Mouse (Mus musculus) hindbrain, embryonic 15.5 days (tissue): ENCODE measurements around the gene Iffo1. TPM values are rescaled to one million over a fixed set of nuclear protein-coding genes. Genes with fewer than 3 reads are reported as not detected.

ENCODE experiments used
- ATAC-seq: fragments of 200-750 bp; cut with Nextera tagmentation; 2 replicates; pipeline ENCODE4 v1.8.0; 2017; ENCODE audit warnings: low read depth, moderate number of reproducible peaks, moderate TSS enrichment; ENCODE audit not compliant: low FRiP score
- H3K27ac ChIP-seq: fragments of 300-500 bp; sonication (generic); replicated peaks from 2 replicates; pipeline ENCODE4 v1.5.1; 2015; ENCODE audit warnings: mild to moderate bottlenecking, inconsistent platforms
- H3K27me3 ChIP-seq: fragments of 300-500 bp; sonication (generic); 2 replicates; pipeline ENCODE4 v1.6.1; 2015; ENCODE audit warnings: control low read depth, inconsistent platforms
- H3K36me3 ChIP-seq: fragments of 300-500 bp; sonication (generic); 2 replicates; pipeline ENCODE4 v1.6.1; 2015; ENCODE audit warnings: control low read depth, inconsistent platforms
- H3K4me1 ChIP-seq: fragments of 300-500 bp; sonication (generic); replicated peaks from 2 replicates; pipeline ENCODE4 v1.6.1; 2015; ENCODE audit warnings: control low read depth, inconsistent platforms
- H3K4me2 ChIP-seq: fragments of 300-500 bp; sonication (generic); 2 replicates; pipeline ENCODE4 v1.6.1; 2015; ENCODE audit warnings: moderate library complexity, mild to moderate bottlenecking, inconsistent platforms
- H3K4me3 ChIP-seq: fragments of 300-500 bp; sonication (generic); 2 replicates; pipeline ENCODE4 v1.5.1; 2015; ENCODE audit warnings: mild to moderate bottlenecking, inconsistent platforms
- H3K9ac ChIP-seq: fragments of 300-500 bp; sonication (generic); 2 replicates; pipeline ENCODE4 v1.6.1; 2015; ENCODE audit warnings: inconsistent platforms
- H3K9me3 ChIP-seq: fragments of 300-500 bp; sonication (generic); 2 replicates; pipeline ENCODE4 v1.6.1; 2016; ENCODE audit warnings: control low read depth, inconsistent platforms
- WGBS: fragments of 180-500 bp; shearing (Covaris S2); methylation state at CpG from one replicate; pipeline ENCODE4 v1.1.7; 2015; 5-methylcytosine and 5-hydroxymethylcytosine counted together
- polyA plus RNA-seq: library from polyadenylated mRNA; unstranded; fragments of >200 nt; fragmentation: Nextera tagmentation; extraction: Ambion mirVana; gene quantifications from 2 replicates; pipeline ENCODE4 v1.2.1, GENCODE M21; 2015

Iffo1 gene
- polyA plus RNA-seq, 1 experiment from 2014 or later = 22.1 TPM

DNA sequence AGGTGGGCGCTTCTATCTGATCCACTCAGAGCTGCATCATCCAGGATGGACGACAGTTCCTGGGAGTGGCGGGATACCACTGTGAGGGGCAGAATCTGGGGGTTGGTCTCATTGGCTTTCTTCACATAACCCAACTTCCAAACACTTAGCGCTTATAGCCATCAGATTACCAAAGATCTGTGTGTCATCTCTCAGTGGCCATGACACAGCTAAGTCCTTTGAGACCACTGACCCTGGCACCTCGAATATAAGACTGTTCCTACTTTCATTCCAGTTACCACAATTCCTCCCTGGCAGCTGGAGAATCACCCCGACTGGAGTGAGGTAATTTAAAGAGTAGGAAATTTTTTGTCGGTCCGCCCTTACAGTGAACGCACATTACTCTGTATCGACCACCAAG is 41.2 kb downstream of the Iffo1 start:
- no peak for ATAC-seq
- no peaks in the 10 kb centered on the region for H3K9me3 ChIP-seq

GRCm38 (mm10) chr6:125190816-125191215 is 45.8 kb downstream of the Iffo1 start:
- Histone ChIP-seq H3K27me3 (no peaks in the 10 kb centered on the region), H3K4me1 (peaks cover 23% of the 10 kb centered on the region), H3K36me3 (peaks cover 35% of the 10 kb centered on the region), H3K4me2 (peak overlapping the region; percentile 94), H3K9ac (peak overlapping the region; percentile 74), H3K4me3 (peak overlapping the region; percentile 80), H3K9me3 (no peaks in the 10 kb centered on the region), H3K27ac (peak overlapping the region; percentile 100)
- ATAC-seq = no peak

More for the DNA sequence above, 41.2 kb downstream of the Iffo1 start:
- peaks cover 10% of the 10 kb centered on the region for H3K4me1 ChIP-seq
- no peak overlapping the region for H3K9ac ChIP-seq
- no peak overlapping the region for H3K4me2 ChIP-seq
- H3K4me3 ChIP-seq = no peak overlapping the region
- 96% methylated on average over 10 of the region's 10 CpGs for WGBS
- H3K27ac ChIP-seq = no peak overlapping the region
- peaks cover 57% of the 10 kb centered on the region for H3K36me3 ChIP-seq
- H3K27me3 ChIP-seq = no peaks in the 10 kb centered on the region

DNA sequence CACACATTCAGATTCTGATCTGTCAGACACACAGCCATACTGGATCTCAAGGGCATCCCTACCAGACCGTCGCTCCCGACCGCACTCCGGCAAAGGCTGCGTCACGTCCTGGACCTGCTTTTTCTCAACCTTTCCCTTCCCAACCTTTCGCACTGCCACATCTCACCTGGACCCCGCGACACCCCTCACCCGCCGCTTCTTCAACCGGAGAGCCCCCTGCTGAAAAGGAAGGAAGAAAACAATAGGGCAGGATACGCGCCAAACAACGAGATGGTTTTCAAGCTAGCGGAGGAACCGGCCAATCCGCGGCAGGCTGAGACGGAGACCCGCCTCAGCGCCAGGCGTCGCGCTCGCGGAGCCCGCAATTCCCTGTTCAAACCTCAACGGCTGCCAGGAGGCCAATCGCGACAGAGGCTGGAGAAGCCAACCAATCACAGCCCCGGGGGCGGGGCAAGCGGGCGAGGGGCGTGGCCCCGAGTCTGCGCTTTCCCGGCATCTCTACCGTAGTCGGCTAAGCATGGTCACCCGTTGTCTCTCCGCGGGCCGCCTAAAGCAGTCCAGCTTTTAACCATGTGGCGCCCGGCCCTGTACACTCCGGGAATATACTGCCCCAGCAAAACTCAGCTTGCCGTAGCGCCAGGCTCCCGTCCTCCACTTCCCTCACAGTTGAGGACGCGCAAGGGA is 46.4 kb downstream of the Iffo1 start, which contains the start of the genes Ncapd2 and Mrpl51:
Gene Ncapd2, minus strand, starts transcription at position 370 of the 684 bp plus-strand sequence.
Gene Mrpl51, plus strand, starts transcription at position 470 of the 684 bp plus-strand sequence.
- Histone ChIP-seq H3K27ac (peak within 1 kb of the TSS; percentile 100), H3K27me3 (no peaks in the 10 kb centered on the region), H3K4me2 (peak within 1 kb of the TSS; percentile 94), H3K36me3 (peaks cover 30% of the 10 kb centered on the region), H3K9me3 (no peaks in the 10 kb centered on the region), H3K4me3 (peak within 1 kb of the TSS; percentile 80), H3K4me1 (peaks cover 23% of the 10 kb centered on the region), H3K9ac (peak within 1 kb of the TSS; percentile 90)
- WGBS = under 1% methylated on average over 54 of the region's 54 CpGs
- peak; percentile 98 for ATAC-seq

GRCm38 (mm10) chr6:125192016-125192714 is 47.1 kb downstream of the Iffo1 start:
- peak overlapping the region; percentile 80 for H3K4me3 ChIP-seq
- peak overlapping the region; percentile 100 for H3K27ac ChIP-seq
- ATAC-seq = peak; percentile 94
- H3K9ac ChIP-seq = peak overlapping the region; percentile 90
- no peaks in the 10 kb centered on the region for H3K9me3 ChIP-seq
- H3K36me3 ChIP-seq = peaks cover 30% of the 10 kb centered on the region
- peaks cover 23% of the 10 kb centered on the region for H3K4me1 ChIP-seq
- H3K27me3 ChIP-seq = no peaks in the 10 kb centered on the region
- peak overlapping the region; percentile 94 for H3K4me2 ChIP-seq
- under 1% methylated on average over 34 of the region's 34 CpGs for WGBS

GRCm38 (mm10) chr6:125192841-125193240 is 47.8 kb downstream of the Iffo1 start:
- Histone ChIP-seq H3K4me2 (peak overlapping the region; percentile 94), H3K4me3 (peak overlapping the region; percentile 80), H3K9ac (peak overlapping the region; percentile 90), H3K36me3 (peaks cover 26% of the 10 kb centered on the region), H3K27me3 (no peaks in the 10 kb centered on the region), H3K27ac (peak overlapping the region; percentile 100; the same call in 1 of the 2 replicates), H3K4me1 (peaks cover 23% of the 10 kb centered on the region), H3K9me3 (no peaks in the 10 kb centered on the region)
- ATAC-seq = no peak
- 43% methylated on average over 5 of the region's 5 CpGs for whole genome bisulfite sequencing

DNA sequence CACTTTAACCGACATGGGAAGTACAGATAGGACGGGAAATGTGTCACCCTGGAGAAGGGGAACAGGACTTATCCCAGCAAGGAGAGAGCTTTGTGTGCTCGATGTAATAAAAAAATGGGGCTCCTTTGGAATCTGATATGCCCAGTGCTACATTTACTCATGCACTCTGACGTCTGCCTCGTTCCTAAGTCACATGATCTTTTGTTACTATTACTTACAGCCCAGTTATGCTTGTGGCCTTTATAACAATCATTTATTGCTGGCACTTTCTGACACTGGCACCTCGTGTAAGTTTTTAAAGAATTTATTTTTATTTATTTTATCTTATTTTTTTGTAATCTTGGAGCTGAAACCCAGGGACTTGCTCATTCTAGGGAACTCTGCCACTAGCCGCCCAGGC is 48.3 kb downstream of the Iffo1 start:
- Histone ChIP-seq H3K27me3 (no peaks in the 10 kb centered on the region), H3K4me1 (peaks cover 23% of the 10 kb centered on the region), H3K9ac (no peak overlapping the region), H3K9me3 (no peaks in the 10 kb centered on the region), H3K27ac (no peak overlapping the region), H3K36me3 (peaks cover 22% of the 10 kb centered on the region), H3K4me3 (no peak overlapping the region), H3K4me2 (peak overlapping the region; percentile 94; the same call in 1 of the 2 replicates)
- WGBS = 83% methylated on average over 7 of the region's 7 CpGs
- ATAC-seq = no peak

DNA sequence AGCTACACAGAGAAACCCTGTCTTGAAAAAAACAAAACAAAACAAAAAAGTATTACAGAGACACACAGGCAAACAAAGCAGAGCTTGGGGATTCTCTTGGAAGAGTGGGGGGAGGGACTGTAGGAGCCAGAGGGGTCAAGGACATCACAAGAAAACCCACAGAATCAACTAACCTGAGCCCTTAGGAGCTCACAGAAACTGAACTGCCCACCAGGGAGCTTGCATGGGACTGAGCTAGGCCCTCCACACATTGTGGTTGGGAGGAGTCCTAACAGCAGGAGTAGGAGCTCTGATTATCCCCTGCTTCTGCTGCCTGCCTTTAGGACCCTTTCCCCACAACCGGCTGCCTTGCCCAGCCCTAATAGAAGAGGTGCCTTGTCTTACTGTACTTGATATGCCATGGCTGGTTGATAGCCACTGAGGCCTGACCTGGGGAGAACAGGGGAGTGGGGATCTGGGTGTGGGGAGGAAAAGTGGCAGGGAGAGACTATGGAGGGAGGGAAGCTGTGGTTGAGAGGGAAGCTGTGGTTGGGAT is 50.6 kb downstream of the Iffo1 start:
- no peak overlapping the region for H3K4me3 ChIP-seq
- H3K9ac ChIP-seq = no peak overlapping the region
- WGBS = 25% methylated on average over 1 of the region's 1 CpGs
- no peaks in the 10 kb centered on the region for H3K27me3 ChIP-seq
- H3K36me3 ChIP-seq = peaks cover 16% of the 10 kb centered on the region
- H3K9me3 ChIP-seq = no peaks in the 10 kb centered on the region
- ATAC-seq = no peak
- peaks cover 17% of the 10 kb centered on the region for H3K4me1 ChIP-seq
- H3K27ac ChIP-seq = no peak overlapping the region
- no peak overlapping the region for H3K4me2 ChIP-seq

- no peak for ATAC-seq
- 52% methylated on average over 3 of the region's 3 CpGs for WGBS
- Histone ChIP-seq H3K4me1 (peaks cover 13% of the 10 kb centered on the region), H3K36me3 (peaks cover 16% of the 10 kb centered on the region), H3K4me2 (no peak overlapping the region), H3K27me3 (no peaks in the 10 kb centered on the region), H3K9ac (no peak overlapping the region), H3K4me3 (no peak overlapping the region), H3K9me3 (no peaks in the 10 kb centered on the region), H3K27ac (no peak overlapping the region)
Measured at GRCm38 (mm10) chr6:125196301-125196700, 51.3 kb downstream of the Iffo1 start.

- no peak overlapping the region for H3K4me3 ChIP-seq
- no peaks in the 10 kb centered on the region for H3K9me3 ChIP-seq
- no peak overlapping the region for H3K9ac ChIP-seq
- H3K4me2 ChIP-seq = no peak overlapping the region
- H3K4me1 ChIP-seq = peaks cover 13% of the 10 kb centered on the region
- no peak overlapping the region for H3K27ac ChIP-seq
- peaks cover 16% of the 10 kb centered on the region for H3K36me3 ChIP-seq
- ATAC-seq = no peak
- WGBS = 84% methylated on average over 5 of the region's 5 CpGs
- H3K27me3 ChIP-seq = no peaks in the 10 kb centered on the region
Measured at GRCm38 (mm10) chr6:125197166-125197565, 52.1 kb downstream of the Iffo1 start.

- Histone ChIP-seq H3K4me3 (no peak overlapping the region), H3K27me3 (peaks cover 16% of the 10 kb centered on the region; the same call in 1 of the 2 replicates), H3K4me1 (no peaks in the 10 kb centered on the region), H3K27ac (no peak overlapping the region), H3K9ac (no peak overlapping the region), H3K36me3 (no peaks in the 10 kb centered on the region), H3K9me3 (no peaks in the 10 kb centered on the region), H3K4me2 (no peak overlapping the region)
- ATAC-seq = no peak
- WGBS = 85% methylated on average over 1 of the region's 1 CpGs
Measured at GRCm38 (mm10) chr6:125210436-125210835, 65.4 kb downstream of the Iffo1 start.
